Mouse (Mus musculus) forebrain, embryonic 15.5 days (tissue): Measurements from ENCODE around the gene Galntl6. TPM values are rescaled to one million over a fixed set of nuclear protein-coding genes. Genes with fewer than 3 reads are reported as not detected.

ENCODE experiments used
- ATAC-seq: fragments of 200-750 bp; cut with Nextera tagmentation; replicated peaks from 2 replicates; pipeline ENCODE4 v1.8.0; 2017; ENCODE audit warnings: mild to moderate bottlenecking, moderate TSS enrichment, moderate library complexity
- H3K27ac ChIP-seq: fragments of 300-500 bp; sonication (generic); replicated peaks from 2 replicates; pipeline ENCODE4 v1.5.1; 2015; ENCODE audit warnings: mild to moderate bottlenecking, inconsistent platforms
- H3K27me3 ChIP-seq: fragments of 300-500 bp; sonication (generic); 2 replicates; pipeline ENCODE4 v1.6.1; 2015; ENCODE audit warnings: inconsistent platforms
- H3K36me3 ChIP-seq: fragments of 300-500 bp; sonication (generic); 2 replicates; pipeline ENCODE4 v1.6.1; 2015; ENCODE audit warnings: mild to moderate bottlenecking, inconsistent platforms
- H3K4me1 ChIP-seq: fragments of 300-500 bp; sonication (generic); 2 replicates; pipeline ENCODE4 v1.6.1; 2015; ENCODE audit warnings: inconsistent platforms
- H3K4me2 ChIP-seq: fragments of 300-500 bp; sonication (generic); replicated peaks from 2 replicates; pipeline ENCODE4 v1.6.1; 2015; ENCODE audit warnings: mild to moderate bottlenecking, inconsistent platforms
- H3K4me3 ChIP-seq: fragments of 300-500 bp; sonication (generic); 2 replicates; pipeline ENCODE4 v1.5.1; 2015; ENCODE audit warnings: mild to moderate bottlenecking, inconsistent platforms
- H3K9ac ChIP-seq: fragments of 300-500 bp; sonication (generic); replicated peaks from 2 replicates; pipeline ENCODE4 v1.6.1; 2015; ENCODE audit warnings: mild to moderate bottlenecking, inconsistent platforms
- H3K9me3 ChIP-seq: fragments of 300-500 bp; sonication (generic); 2 replicates; pipeline ENCODE4 v1.6.1; 2016; ENCODE audit warnings: inconsistent platforms
- WGBS: fragments of 180-500 bp; shearing (Covaris S2); methylation state at CpG from one replicate; pipeline ENCODE4 v1.1.7; 2015; ENCODE audit warnings: mixed read lengths; 5-methylcytosine and 5-hydroxymethylcytosine counted together
- polyA plus RNA-seq: library from polyadenylated mRNA; unstranded; fragments of >200 nt; fragmentation: Nextera tagmentation; extraction: Ambion mirVana; gene quantifications from 2 replicates; pipeline ENCODE4 v1.2.1, GENCODE M21; 2015

Gene Galntl6
- polyA plus RNA-seq, 1 experiment from 2014 or later: 7.3 TPM

DNA sequence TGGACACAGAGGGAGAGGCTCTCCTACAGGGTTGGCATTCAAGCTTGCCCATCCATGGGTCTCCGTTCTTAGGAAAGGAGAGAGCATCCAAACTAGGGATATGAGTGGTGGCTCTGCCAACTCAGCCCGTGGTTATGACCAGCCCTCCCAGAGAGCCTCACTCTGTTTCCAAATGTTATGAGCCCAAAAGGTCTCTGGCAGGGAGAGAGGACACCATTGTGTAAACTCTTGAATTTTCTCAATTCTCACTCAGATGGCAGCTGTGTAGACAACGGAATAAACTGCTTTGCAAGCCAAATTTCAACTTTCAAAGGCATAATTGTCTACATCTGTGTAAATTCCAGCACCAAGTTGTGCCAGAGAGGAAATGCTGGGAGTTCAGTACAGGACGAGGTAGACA is 1105.4 kb downstream of the Galntl6 start:
- Histone ChIP-seq H3K4me1 (no peaks in the 10 kb centered on the region), H3K27ac (no peak overlapping the region), H3K9me3 (no peaks in the 10 kb centered on the region), H3K27me3 (no peaks in the 10 kb centered on the region), H3K4me3 (no peak overlapping the region), H3K4me2 (no peak overlapping the region), H3K36me3 (no peaks in the 10 kb centered on the region), H3K9ac (no peak overlapping the region)
- no peak for ATAC-seq
- 60% methylated on average over 4 of the region's 4 CpGs for WGBS

DNA sequence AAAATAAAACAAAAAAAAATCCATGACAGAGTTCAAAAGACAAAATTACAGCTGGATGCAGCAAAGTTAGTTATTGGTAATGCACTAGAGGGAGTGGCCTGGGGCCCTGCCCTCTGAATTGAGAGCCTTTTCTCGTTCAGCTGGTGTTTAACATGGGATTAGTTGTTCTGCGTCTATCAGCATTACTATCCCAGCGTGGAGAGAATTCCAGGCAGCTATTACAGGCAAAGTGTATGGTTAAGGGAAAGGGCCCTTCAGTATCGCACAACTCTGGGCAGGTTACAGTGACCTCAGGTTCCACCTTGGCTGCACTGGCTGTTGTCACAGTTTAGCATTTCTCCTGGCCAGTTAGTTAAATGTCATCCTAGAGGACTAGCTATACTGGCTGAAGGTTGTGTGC is 1107.3 kb downstream of the Galntl6 start:
- WGBS: 65% methylated on average over 4 of the region's 4 CpGs
- H3K4me1 ChIP-seq: 0 out of 2 replicates have a peak, but pooled peaks cover 3% of the 10 kb centered on the region
- no peaks in the 10 kb centered on the region for H3K27me3 ChIP-seq
- H3K9ac ChIP-seq: no peak overlapping the region
- no peak overlapping the region for H3K4me2 ChIP-seq
- no peak overlapping the region for H3K27ac ChIP-seq
- H3K36me3 ChIP-seq: no peaks in the 10 kb centered on the region
- ATAC-seq: no peak
- H3K9me3 ChIP-seq: no peaks in the 10 kb centered on the region
- no peak overlapping the region for H3K4me3 ChIP-seq

DNA sequence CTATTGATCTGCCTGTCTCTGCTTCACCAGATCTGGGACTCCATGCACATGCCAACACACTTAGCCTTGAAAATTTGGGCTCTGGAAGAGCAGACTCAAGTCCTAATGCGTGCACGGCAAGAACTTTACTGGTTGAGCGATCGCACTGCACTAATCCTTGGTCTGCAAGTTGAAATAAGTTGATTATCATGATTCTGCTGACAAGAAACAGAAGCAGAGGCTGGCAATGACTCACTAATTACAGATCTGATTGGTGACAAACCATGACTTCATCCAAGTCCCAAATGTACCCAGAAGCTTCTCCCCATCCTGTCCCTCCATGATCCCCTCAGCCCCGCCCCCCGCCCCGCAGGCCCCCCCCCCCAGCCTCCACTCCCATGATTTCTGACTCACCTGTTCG is 1108.6 kb downstream of the Galntl6 start:
- Histone ChIP-seq H3K27me3 (no peaks in the 10 kb centered on the region), H3K4me3 (no peak overlapping the region), H3K4me2 (no peak overlapping the region), H3K9ac (no peak overlapping the region), H3K36me3 (no peaks in the 10 kb centered on the region), H3K27ac (no peak overlapping the region), H3K9me3 (no peaks in the 10 kb centered on the region), H3K4me1 (peaks cover 9% of the 10 kb centered on the region)
- no peak for ATAC-seq
- WGBS: 87% methylated on average over 8 of the region's 8 CpGs

DNA sequence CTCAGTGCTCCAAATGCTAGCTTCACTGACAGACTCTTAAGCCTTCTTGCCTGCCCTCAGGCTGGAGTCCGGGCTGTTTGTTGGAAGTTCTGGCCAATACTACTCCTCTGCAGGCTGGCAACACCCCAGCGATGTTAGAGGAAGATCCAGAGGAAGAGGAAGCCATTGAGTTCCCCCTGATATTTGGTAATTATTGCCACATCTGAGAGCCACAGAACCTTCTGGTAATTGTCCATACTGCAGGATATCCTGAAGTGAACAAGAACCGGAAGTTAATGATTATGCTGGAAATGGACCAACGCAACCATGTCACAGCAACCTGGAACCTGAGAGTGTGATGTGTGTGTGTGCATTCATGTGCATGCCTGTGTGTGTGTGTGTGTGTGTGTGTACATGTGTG is 1111.2 kb downstream of the Galntl6 start:
- no peak for ATAC-seq
- WGBS: 86% methylated on average over 4 of the region's 4 CpGs
- no peaks in the 10 kb centered on the region for H3K9me3 ChIP-seq
- no peak overlapping the region for H3K4me3 ChIP-seq
- no peak overlapping the region for H3K27ac ChIP-seq
- no peak overlapping the region for H3K9ac ChIP-seq
- H3K4me2 ChIP-seq: no peak overlapping the region
- H3K4me1 ChIP-seq: peaks cover 9% of the 10 kb centered on the region
- H3K36me3 ChIP-seq: no peaks in the 10 kb centered on the region
- no peaks in the 10 kb centered on the region for H3K27me3 ChIP-seq

DNA sequence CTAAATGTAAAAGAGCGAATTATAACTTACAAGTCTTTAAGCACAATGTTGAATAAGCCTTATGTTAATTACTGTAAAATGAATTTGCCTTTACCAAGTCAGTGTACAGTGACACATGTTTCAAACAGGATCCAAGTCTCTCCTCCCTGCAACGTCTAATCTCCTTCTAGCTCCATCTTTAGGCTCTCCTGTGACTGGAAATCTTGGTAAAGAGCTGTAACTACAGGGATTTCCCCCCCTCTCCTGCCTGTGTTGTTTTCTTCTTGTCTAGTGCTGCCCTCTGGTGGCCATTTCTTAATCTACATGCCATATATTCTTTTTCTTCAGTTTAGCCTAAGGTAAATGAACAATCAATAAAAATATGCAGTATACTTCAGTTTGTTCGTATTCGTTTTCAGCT is 1112.1 kb downstream of the Galntl6 start:
- Histone ChIP-seq H3K27ac (peak overlapping the region; percentile 63), H3K9ac (peak overlapping the region; percentile 36; the same call in 1 of the 2 replicates), H3K4me2 (peak overlapping the region; percentile 44), H3K4me3 (peak overlapping the region; percentile 27), H3K4me1 (peaks cover 9% of the 10 kb centered on the region), H3K36me3 (no peaks in the 10 kb centered on the region), H3K9me3 (no peaks in the 10 kb centered on the region), H3K27me3 (no peaks in the 10 kb centered on the region)
- WGBS: 19% methylated on average over 4 of the region's 4 CpGs
- ATAC-seq: peak; percentile 90

DNA sequence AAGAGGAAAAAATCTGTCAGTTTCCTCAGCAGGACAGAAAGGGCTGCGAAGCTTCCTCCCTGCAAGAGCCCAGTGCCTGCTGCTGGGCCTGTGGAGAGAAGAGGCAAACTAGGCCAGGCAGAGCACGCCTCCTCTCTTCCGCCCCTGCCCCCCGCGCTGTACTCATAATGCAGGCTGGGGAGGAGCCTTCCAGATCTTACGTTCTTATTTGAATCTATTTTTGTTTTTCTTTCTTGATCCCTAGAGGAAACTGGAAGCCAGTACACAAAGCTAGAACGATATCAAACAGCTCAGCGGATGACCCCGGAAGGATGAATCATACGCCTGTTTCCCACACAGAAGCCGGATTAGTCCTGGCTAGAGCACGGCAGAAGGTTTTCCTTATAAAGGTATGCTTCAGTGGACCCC is 1112.6 kb downstream of the Galntl6 start:
- WGBS: 3% methylated on average over 12 of the region's 12 CpGs
- Histone ChIP-seq H3K4me3 (peak overlapping the region; percentile 27), H3K9me3 (no peaks in the 10 kb centered on the region), H3K4me2 (peak overlapping the region; percentile 44), H3K27ac (peak overlapping the region; percentile 63), H3K36me3 (no peaks in the 10 kb centered on the region), H3K27me3 (no peaks in the 10 kb centered on the region), H3K9ac (peak overlapping the region; percentile 36), H3K4me1 (peaks cover 9% of the 10 kb centered on the region)
- peak; percentile 89 for ATAC-seq

DNA sequence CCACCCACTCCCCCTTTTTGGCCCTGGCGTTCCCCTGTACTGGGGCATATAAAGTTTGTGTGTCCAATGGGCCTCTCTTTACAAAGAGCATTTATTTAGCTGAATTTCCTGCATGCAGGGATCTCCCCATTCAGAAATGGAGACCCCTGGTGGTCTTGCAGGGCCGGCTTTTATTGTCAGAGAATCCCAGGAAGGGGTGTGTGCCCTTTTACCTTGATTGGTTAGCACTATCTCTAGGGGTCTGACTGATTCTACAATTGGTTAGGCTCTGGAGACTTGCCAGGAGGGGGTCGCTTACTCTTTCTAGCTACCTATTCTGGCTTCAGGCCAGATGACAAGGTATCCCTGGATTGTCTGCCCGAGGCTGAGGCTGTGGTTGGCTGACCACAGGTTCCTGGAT is 1119.0 kb downstream of the Galntl6 start:
- H3K4me2 ChIP-seq: no peak overlapping the region
- H3K9ac ChIP-seq: no peak overlapping the region
- WGBS: 10% methylated on average over 4 of the region's 4 CpGs
- no peak overlapping the region for H3K27ac ChIP-seq
- H3K4me1 ChIP-seq: no peaks in the 10 kb centered on the region
- no peak overlapping the region for H3K4me3 ChIP-seq
- ATAC-seq: no peak
- H3K9me3 ChIP-seq: no peaks in the 10 kb centered on the region
- no peaks in the 10 kb centered on the region for H3K27me3 ChIP-seq
- H3K36me3 ChIP-seq: no peaks in the 10 kb centered on the region

DNA sequence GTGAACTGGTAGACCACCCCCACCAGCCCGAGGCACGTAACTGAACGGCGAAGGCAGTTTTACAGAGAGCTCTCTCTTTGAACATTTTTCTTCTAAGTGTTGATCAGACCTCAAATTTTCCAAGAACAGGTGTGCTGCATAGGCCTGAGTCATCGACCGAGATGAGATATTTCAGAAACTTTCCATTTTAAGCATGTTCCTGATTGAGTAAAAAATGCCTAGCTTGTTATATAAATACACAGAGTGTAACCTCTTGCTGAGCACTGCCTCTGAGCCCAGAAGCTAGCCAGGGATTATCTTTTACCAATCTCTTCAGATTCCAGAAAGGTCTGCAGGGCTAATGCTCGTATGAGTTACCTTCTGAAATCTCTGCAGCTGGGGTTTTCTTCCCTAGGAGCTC is 1120.2 kb downstream of the Galntl6 start:
- H3K4me1 ChIP-seq: no peaks in the 10 kb centered on the region
- no peak overlapping the region for H3K9ac ChIP-seq
- no peaks in the 10 kb centered on the region for H3K9me3 ChIP-seq
- 86% methylated on average over 7 of the region's 7 CpGs for WGBS
- no peak overlapping the region for H3K4me2 ChIP-seq
- no peak overlapping the region for H3K27ac ChIP-seq
- H3K36me3 ChIP-seq: no peaks in the 10 kb centered on the region
- no peak for ATAC-seq
- no peaks in the 10 kb centered on the region for H3K27me3 ChIP-seq
- no peak overlapping the region for H3K4me3 ChIP-seq

DNA sequence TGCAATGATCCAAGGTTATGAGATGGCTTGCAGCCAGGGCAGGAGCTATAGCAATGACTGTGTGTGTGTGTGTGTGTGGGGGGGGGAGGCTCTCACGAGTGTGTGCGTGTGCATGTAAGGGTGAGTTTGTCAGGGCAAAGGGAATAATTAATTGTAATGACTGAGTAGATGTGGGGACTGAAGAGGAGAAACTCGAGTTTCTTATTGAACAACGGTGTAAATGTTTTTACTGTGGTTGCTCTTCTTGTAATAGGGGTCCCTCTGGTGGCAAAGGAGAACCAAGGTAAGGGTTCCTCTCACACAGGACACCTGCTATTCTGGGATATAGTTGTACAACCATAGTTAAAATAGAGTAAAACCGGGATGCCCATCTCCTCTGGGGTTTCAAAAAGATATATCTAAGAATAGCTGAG is 1121.1 kb downstream of the Galntl6 start:
- no peak overlapping the region for H3K9ac ChIP-seq
- no peak overlapping the region for H3K4me3 ChIP-seq
- no peaks in the 10 kb centered on the region for H3K4me1 ChIP-seq
- no peaks in the 10 kb centered on the region for H3K36me3 ChIP-seq
- no peak overlapping the region for H3K27ac ChIP-seq
- ATAC-seq: 0 out of 2 replicates have a peak, but pooled peaks have one; percentile 45
- H3K27me3 ChIP-seq: no peaks in the 10 kb centered on the region
- H3K9me3 ChIP-seq: no peaks in the 10 kb centered on the region
- WGBS: 32% methylated on average over 5 of the region's 5 CpGs
- H3K4me2 ChIP-seq: no peak overlapping the region

DNA sequence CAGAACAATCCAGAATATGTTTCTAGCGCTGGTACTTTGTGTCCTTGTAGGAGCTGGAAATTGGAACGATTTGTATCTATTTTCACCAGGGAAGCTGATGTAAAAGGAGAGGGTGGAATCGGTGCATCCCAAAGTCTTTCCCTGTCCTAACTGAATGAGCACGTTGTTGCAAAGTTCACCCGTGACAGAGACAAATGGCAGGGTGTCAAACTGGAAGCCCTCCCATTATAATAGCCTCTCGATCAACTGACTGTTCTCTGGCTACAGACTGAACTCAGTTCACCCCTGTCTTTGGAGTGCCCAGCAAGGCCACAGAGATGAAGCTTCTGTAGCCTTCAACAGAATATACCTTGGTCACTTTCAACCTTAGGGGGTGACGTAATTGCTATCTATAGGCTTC is 1132.9 kb downstream of the Galntl6 start:
- H3K9ac ChIP-seq: no peak overlapping the region
- WGBS: 87% methylated on average over 7 of the region's 7 CpGs
- H3K4me3 ChIP-seq: no peak overlapping the region
- no peak overlapping the region for H3K4me2 ChIP-seq
- no peaks in the 10 kb centered on the region for H3K27me3 ChIP-seq
- no peak overlapping the region for H3K27ac ChIP-seq
- ATAC-seq: no peak
- H3K4me1 ChIP-seq: no peaks in the 10 kb centered on the region
- H3K36me3 ChIP-seq: no peaks in the 10 kb centered on the region
- no peaks in the 10 kb centered on the region for H3K9me3 ChIP-seq

DNA sequence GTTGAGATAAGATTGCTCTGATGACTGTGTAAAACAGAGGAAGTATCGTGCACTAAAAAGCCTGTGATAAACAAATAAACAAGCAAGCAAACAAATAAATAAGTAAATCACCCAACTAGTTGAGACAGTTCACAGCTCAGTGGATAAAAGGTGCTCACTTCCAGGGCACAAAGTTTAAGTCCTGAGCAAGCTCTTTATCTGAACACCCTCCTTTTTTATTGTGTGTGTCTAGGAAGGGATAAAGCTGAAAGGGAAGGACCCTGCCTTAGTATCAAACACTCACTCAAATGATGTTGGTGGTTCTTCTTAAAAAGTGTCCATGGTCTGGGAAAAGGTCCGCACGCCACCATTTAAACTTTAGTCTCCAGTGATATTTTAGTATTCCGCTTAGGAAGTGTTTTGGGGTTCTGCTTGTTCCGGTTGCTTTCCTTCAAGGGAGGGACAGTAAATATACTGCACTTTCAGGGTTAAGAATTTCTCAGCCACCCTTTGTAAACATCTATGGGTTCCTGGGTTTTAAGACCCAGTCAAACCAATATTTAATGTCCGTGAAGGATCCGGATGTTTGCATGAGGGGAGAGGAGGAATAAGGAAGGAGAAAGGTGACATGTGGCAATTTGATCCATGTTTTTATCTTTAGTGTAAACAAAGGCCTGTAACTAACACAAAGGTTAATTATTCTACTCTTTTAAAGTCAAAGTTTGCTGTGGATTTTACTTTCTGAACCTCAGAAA is 1134.3 kb downstream of the Galntl6 start:
- ATAC-seq: no peak
- no peaks in the 10 kb centered on the region for H3K36me3 ChIP-seq
- no peaks in the 10 kb centered on the region for H3K9me3 ChIP-seq
- 84% methylated on average over 7 of the region's 7 CpGs for WGBS
- no peaks in the 10 kb centered on the region for H3K4me1 ChIP-seq
- no peak overlapping the region for H3K4me2 ChIP-seq
- H3K9ac ChIP-seq: no peak overlapping the region
- H3K27ac ChIP-seq: no peak overlapping the region
- H3K27me3 ChIP-seq: no peaks in the 10 kb centered on the region
- no peak overlapping the region for H3K4me3 ChIP-seq

DNA sequence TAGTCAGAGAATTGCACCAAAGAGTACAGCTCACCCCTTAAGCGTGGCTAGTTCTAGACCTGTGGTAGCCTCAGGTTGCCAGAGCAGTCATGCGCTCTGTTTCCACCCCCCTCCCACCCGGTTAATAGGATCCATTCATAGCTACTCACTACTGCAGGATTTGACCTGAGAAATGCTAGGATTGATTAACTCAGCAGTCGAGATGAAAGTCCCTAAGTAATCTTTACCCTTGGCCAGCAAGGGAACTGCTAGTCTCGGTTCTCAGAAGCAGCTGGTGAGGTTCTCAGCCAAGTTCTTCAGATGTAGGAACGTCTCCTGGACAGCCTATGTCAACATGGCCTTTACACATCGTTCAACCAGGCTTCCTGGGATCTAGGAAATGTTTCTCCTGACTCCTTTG is 1135.7 kb downstream of the Galntl6 start:
- no peak overlapping the region for H3K27ac ChIP-seq
- 60% methylated on average over 7 of the region's 7 CpGs for WGBS
- H3K9me3 ChIP-seq: no peaks in the 10 kb centered on the region
- H3K4me2 ChIP-seq: no peak overlapping the region
- no peak for ATAC-seq
- no peaks in the 10 kb centered on the region for H3K27me3 ChIP-seq
- no peak overlapping the region for H3K9ac ChIP-seq
- no peaks in the 10 kb centered on the region for H3K4me1 ChIP-seq
- no peak overlapping the region for H3K4me3 ChIP-seq
- H3K36me3 ChIP-seq: no peaks in the 10 kb centered on the region

DNA sequence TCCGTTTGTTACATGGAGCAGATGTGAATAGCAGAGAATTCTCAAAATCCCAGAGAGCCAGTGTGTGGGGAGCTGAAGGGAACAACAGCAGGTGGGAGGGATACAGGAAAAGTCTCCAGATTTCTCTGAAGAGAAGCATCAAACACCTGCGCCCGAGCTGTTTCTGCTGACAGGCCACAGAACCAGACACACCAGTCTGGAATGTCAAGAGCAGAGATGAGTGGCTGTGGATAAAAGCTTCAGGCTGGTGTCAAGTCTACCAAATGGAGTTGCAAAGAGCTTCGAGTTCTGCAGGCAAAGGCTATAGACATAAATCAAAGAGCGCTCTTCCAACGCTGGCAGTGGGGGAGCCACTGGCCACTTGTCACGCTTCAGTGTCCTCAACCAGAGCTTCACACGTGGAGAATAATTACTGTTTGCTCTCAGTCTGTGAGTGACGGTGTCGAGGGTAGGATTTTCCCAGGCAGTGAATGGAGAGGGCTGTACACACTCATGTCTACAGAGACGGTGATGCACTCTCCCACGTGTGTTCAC is 1139.6 kb downstream of the Galntl6 start:
- H3K9ac ChIP-seq: no peak overlapping the region
- no peaks in the 10 kb centered on the region for H3K4me1 ChIP-seq
- 39% methylated on average over 12 of the region's 12 CpGs for WGBS
- no peak overlapping the region for H3K4me3 ChIP-seq
- H3K27ac ChIP-seq: no peak overlapping the region
- no peak overlapping the region for H3K4me2 ChIP-seq
- no peaks in the 10 kb centered on the region for H3K27me3 ChIP-seq
- H3K36me3 ChIP-seq: no peaks in the 10 kb centered on the region
- H3K9me3 ChIP-seq: no peaks in the 10 kb centered on the region
- ATAC-seq: no peak
